Mouse (Mus musculus): ENCODE measurements at regions not wholly inside any gene's neighbourhood (a gene's known extent, or its start where the extent isn't known, plus 50 kb on each side); places are given as distances from the start of the nearest gene placed in this dataset.
"Not testable (repeated sequence)": the region's sequence is repeated elsewhere in the genome, so short reads cannot be mapped to it uniquely, and the experiment has no call there.

- intact Hi-C loops (cut with DNase I), result no loop called here
- no peak for DNase-seq
Observed at GRCm38 (mm10) chr16:55587138-55587537, 251.6 kb downstream of the Nfkbiz start.

DNA sequence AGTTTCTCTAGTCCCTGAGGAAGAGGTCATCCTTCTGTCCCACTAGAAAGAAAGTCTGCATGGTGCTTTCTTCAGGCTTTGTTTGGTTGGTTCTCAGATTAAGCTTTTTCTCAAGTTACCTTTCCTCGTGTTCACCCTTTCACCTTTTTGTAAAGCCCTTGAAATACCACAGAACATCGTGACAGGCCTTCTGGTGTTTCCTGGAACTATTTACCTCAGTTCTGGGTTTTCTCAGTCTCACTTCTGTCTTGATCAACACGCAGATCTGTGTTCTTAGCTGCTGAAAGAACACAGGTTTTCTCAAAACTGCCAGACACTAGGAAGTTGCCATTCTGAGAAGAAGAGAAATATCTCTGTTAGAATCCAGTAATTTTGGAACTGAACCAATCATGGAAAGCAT, 255.8 kb downstream of the Nfkbiz start:
- intact Hi-C loops (cut with DNase I), result no loop called here
- no peak for DNase-seq

GRCm38 (mm10) chr16:55582029-55582428, 256.7 kb downstream of the Nfkbiz start:
- intact Hi-C loops (cut with DNase I), result no loop called here
- DNase-seq, result no peak

DNA sequence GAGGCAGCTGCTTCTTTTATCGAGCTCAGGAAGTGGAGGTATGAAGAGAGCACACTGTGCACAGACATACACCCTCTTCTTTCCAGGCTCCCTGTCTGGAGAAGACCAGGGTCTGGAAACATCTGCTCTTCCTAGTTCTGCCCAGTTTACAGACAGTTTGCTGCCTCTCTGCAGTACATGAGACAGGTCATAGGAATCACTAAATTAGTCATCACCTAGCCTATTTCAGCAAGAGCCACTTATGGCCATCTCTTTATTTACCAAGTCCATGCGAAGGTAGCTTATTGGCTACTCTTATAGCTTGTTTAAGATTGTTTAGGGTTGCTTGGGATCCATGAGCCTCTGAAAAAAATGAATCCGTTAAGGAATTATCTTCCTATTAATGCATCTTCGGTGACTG, 257.9 kb downstream of the Nfkbiz start:
- intact Hi-C loops (cut with DNase I), result no loop called here
- no peak for DNase-seq

GRCm38 (mm10) chr16:55578686-55579085, 260.0 kb downstream of the Nfkbiz start:
- intact Hi-C loops (cut with DNase I), result no loop called here
- DNase-seq, result no peak

DNA sequence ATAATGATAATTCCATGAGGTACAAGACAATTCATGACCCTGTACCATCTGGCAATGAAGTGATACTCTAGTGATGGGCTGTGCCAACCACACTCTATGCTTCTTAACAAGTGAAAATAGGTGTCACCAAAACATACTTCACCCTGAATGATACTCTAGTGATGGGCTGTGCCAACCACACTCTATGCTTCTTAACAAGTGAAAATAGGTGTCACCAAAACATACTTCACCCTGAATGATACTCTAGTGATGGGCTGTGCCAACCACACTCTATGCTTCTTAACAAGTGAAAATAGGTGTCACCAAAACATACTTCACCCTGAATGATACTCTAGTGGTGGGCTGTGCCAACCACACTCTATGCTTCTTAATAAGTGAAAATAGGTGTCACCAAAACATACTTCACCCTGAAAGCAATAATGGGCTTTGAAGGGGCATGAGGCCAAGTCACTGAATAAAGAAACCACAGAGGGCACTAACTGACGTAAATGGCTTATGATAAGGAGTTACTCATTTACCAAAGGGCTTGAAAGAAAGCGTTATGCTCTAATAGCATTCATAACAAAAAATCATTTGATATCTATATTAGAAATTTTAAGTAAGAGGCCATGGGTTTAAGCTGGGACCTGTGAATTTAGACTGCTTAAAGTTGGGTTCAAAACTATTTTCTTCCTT, 263.0 kb downstream of the Nfkbiz start:
- DNase-seq; intact Hi-C loops (cut with DNase I): not testable (repeated sequence)

DNA sequence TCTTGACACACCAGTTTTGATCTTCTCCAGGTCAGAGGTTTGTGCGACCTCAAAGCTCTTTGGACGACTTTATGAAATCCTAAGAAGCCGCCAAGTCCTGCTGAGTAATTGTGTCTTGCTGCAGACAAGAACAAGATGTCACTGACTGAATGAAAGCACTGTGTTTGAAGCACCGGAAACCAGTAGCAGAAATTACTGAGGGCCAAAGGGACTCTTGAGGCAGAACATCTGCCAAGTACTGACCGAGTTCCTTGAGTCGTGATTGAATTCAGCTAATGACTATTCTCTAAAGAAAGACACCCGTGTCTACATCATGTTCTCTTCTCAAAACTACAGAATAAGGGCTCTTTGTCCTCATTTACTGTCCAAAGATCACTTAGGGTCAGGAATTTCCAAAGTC, 267.6 kb downstream of the Nfkbiz start:
- intact Hi-C loops (cut with DNase I), result no loop called here

GRCm38 (mm10) chr16:55570097-55570496, 268.6 kb downstream of the Nfkbiz start:
- no peak for DNase-seq
- intact Hi-C loops (cut with DNase I), result no loop called here

More for the DNA sequence above, 267.6 kb downstream of the Nfkbiz start:
- no peak for DNase-seq

GRCm38 (mm10) chr16:55555821-55556535, 258.2 kb upstream of the Zpld1 start:
- no peak for DNase-seq
- intact Hi-C loops (cut with DNase I), result no loop called here

GRCm38 (mm10) chr16:55555224-55555623, 257.4 kb upstream of the Zpld1 start:
- no peak for DNase-seq

GRCm38 (mm10) chr16:55553896-55554295, 256.1 kb upstream of the Zpld1 start:
- DNase-seq, result no peak
- intact Hi-C loops (cut with DNase I), result no loop called here

More at GRCm38 (mm10) chr16:55555224-55555623, 257.4 kb upstream of the Zpld1 start:
- intact Hi-C loops (cut with DNase I), result no loop called here

DNA sequence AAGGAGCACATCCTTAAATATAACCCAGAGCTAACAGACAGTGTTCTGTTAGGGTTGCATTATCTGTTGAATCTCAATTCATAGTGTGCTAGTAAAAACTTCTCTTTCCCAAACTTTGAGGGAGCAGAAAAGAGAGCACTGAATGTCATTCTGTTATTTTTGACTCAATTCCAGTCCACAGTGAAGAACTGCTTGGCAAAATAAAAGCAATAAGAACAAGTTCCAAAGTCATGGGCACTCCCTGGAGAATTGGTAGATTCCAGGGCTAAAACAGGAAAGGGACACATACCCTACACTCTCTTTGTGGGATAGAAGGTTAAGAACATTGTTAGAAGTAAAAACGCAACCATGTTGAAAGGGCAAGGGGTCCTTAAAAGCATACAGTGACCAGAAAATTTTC, 253.6 kb upstream of the Zpld1 start:
- intact Hi-C loops (cut with DNase I), result no loop called here
- no peak for DNase-seq

DNA sequence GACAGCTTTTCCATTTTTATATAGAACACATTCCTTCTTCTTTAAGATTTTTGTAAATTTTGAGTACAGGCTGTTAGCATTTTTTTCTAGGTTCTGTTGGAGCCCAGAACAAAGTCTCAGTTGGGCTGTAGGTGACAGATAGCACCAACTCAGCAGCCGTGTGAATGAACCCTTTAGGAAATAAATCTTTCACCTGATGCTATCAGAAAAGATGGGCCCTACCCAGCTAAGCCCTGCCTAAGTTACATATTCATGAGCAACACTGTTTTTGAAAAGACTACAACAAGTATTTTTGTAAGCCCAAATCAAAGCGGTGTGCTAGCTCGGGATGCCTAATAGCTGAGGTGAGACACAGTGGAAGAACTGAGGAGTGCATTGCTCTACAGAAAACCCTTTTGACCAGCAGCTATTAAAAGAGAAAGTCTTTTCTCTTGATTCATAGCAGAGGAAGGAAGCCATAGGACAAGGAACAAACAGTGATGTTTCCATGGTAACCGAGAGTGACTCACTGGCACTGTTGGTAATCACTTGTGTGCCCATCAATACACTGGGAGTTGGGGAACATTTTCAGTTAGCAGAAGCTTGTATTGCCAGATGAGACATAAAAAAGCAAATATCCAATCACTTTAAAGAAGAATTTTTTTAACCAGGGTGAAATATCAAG, 253.0 kb upstream of the Zpld1 start:
- intact Hi-C loops (cut with DNase I), result no loop called here
- DNase-seq, result no peak

- intact Hi-C loops (cut with DNase I), result no loop called here
- no peak for DNase-seq
Observed at GRCm38 (mm10) chr16:55547095-55547494, 249.3 kb upstream of the Zpld1 start.

DNA sequence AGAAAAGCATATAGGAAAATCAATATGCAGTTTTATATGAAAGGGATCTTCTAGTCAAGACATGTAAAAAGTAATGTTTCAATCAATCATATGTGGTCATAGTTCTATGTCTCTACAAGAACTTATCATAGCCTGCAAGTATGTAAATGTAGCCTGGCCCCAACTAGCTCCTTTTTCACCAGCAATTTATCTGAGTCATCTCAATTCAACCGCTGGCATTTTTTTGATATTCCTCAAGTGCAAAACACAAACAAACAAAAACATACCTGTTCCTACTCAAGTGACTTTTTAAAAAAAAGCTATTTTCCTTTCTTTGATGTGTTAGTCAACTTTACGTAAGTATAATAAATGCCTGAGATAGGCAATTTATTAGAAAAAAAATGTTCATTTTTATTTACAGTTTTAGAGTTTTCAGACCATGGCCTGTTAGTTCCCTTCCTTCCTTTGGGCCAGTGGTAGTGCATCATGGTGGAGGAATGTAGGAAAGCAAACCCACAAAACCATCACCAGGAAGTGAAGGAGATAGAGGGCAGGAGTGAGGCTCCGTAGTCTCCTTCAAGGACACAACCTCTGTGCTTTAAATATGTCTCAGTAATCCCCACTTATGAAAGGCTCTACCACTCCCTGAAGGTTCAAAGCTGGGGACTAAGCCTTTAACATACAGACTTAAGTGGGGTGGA, 242.7 kb upstream of the Zpld1 start:
- intact Hi-C loops (cut with DNase I), result no loop called here
- DNase-seq, result no peak

- intact Hi-C loops (cut with DNase I), result no loop called here
- no peak for DNase-seq
Observed at GRCm38 (mm10) chr16:55539179-55539578, 241.4 kb upstream of the Zpld1 start.

DNA sequence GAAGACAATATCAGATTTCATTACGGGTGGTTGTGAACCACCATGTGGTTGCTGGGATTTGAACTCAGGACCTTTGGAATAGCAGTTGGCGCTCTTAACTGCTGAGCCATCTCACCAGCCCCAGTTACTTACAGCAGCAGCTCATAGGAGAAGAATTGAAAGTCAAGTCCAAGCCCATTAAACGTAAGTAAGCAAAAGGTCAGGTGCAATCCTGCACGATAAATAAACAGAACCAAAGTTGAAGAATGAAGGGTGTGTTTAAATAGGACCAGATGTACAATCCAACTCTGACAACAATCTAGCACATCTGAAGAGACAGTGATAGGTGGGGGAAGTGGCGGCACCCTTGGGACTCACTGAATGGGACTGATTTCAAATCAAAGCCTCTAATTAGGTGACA, 239.8 kb upstream of the Zpld1 start:
- intact Hi-C loops (cut with DNase I), result no loop called here
- no peak for DNase-seq

GRCm38 (mm10) chr16:55532686-55533085, 234.9 kb upstream of the Zpld1 start:
- intact Hi-C loops (cut with DNase I), result no loop called here
- DNase-seq, result no peak

DNA sequence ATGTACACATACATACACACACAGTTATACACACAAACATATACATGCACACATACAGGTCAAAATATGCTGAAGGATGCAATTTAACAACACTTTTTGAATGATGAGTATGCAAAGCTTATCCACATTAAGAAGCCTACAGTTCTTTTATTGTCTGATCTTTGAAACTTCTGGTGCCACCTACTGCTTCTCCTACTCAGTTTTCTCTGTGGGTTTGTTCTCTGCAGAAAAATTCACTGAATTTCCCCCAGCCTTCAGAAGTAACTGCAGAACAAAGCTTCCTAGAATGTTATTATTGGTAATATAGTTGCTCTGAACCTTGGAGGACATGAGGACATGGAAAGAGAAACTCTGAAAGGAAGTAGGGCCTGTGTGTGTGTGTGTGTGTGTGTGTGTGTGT, 233.1 kb upstream of the Zpld1 start:
- intact Hi-C loops (cut with DNase I), result no loop called here
- DNase-seq, result no peak

DNA sequence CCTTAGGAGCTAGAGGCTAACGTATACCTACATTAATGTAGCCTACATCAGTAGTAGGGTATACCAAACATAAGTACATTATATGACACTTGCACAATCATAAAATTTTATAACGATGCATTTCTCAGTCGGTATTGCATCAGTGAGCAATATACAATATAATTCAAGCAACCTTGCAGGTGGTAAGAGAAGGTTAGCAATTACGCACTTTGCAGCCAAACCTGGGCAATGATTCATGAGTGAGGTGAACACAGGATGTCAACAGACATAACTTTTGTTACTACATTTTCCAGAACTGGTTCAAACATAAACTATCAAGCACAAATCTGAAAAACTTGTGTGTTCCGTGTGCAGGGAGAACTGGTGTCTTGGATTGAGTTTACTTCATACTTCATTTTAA, 229.9 kb upstream of the Zpld1 start:
- intact Hi-C loops (cut with DNase I), result no loop called here
- DNase-seq, result no peak

DNA sequence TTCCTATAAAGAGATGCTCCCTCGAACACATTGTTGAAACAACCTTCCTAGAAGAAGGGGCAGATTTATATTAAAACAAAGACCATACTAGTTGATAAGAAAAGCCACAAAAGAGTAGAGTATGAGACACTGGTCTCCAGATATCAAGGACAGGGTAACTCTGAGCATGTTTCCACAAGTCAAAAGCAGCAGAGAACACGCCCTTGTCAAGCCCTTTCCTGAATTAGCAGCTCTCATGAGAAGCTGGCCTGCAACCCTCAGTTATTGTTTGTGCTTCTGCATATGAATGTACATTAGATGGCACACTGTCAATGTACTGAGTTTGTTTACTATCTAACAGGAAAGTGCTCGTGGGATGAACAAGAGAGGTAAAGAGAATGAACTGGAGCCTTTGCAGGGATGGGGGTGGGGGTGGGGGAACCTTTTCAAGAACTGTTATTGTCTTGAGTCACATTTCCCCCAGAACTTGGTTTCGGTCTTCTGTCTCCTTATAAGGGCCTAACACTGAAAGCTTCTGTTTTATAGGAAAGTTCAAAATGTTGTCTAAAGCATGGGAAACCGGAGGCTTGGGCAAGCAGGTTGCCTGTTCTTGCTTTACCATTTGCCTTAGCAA, 228.6 kb upstream of the Zpld1 start:
- DNase-seq, result no peak
- intact Hi-C loops (cut with DNase I), result no loop called here

All from gastrocnemius, postnatal 36 days (tissue).